Mouse (Mus musculus) CD4-positive helper T cell, adult 2 months (primary cell): ENCODE measurements at regions not wholly inside any gene's neighbourhood (a gene's known extent, or its start where the extent isn't known, plus 50 kb on each side); places are given as distances from the start of the nearest gene placed in this dataset.

Experiments
- DNase-seq: peaks from one replicate; pipeline ENCODE4 v3.0.0-alpha.2; 2012; ENCODE audit warnings: low read depth, missing footprints, low spot score

DNA sequence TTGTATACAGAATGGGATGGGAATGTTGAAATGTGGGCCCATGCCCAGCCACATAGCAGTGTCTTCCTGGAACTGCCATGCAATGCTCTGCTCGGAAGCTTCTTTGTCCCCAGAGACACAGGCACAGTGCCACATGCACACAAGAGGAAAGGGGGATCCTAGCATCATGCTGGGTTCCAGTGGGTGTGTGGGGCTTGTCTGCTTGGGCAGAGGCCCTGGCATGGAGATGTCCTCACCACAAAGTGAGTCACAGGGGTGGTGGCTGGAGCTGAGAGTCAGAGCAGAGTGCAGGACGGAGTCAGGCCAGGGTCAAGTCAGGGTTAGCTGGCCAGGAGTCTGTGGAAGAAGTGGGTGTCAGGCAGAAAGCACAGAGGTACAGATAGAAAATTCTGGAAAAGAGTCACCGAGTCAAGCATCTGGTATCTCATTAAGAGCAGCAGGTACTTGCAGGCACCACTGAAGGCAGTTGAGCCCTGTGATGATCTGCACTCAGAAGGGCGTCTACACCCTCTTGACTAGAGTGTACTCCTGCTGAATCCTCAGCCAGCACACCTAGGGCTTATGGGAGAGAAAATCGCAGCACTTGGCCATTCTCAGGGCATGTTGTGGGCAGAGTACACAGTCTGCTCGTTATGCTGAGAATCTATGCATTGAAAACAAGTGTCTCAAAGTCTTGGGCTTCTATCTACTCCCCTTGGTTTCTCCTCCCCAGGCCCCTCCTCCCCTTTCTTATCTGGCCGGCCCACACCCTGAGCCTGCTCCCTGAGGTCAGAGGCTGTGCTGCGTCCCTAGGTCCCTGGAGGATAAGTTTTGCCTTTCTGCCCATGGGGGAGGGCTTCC is 85.3 kb downstream of the Ackr3 start:
- no peak for DNase-seq

DNA sequence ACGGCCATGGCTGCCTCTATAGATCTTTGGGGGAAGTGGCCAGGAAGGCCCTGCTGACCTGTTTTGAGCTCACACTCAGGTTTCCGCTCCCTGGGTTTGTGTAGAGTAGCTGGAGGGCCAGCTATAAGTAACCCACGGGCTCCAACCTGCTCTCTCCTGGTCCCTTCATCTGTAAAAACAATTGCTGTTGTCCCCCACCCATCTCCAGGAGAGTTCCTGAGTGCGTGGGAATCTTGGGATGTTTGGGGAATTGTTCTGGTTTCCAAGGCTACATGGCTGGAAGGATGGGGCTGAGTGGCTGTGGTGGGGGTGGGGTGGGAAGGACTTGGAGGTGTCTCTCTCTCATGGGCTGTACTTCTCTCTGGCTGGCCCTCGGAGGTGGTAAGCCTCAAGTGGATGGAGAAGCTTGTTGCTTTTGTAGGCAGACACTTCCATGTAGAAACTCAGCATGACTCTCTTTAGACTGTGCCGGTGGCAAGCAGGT is 86.0 kb downstream of the Ackr3 start:
- DNase-seq = no peak

DNA sequence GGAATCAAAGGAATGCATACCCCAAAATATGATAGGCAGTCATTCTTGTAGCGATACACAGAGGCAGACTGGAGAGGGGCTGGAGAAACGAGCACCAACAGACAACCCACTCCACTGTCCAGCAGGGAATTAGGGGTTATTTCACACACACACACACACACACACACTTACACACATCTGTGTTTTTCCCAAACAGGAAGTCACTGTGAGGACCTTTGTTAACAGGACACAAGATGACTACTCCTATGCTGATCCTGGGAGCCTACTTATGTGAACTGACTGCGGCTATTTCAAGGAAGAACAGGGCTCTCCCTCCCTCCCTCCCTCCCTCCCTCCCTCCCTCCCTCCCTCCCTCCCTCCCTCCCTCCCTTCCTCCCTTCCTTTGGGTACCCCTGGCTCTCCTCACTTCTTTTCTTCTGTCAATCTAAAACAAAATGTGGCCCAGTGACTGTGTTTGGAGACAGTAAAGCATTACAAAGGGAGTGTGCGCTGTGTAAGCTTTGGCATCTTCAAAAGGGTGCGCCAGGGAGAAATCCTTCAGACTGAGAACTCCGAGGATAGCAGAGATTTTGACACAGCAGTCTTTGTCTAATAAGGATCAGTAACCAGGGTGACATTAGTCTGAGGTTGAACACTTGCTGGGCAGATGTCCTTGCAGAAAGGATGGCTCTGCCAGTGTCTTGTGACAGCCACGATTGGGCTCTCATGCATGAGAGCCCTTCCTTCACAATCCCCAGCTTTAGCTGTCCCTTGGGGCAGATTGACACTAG is 86.8 kb downstream of the Ackr3 start:
- no peak for DNase-seq

DNA sequence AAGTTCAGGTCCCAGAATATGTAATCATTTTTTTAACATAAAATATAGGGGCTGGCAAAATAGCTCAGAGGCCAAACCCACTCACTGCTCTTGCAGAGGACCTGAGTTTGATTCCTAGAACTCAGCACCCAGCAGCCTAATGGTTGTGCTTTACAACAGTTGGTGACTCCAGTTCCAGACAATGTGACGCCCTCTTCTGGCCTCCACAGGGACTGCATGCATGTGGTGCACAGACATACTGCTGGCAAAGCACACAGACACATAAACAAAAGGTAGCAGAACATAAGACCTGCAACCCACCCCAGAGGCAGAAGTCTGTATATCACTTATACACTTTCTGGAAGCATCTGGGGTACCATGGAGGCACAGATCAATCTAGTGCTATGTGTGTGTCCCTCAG is 87.5 kb downstream of the Ackr3 start:
- no peak for DNase-seq

DNA sequence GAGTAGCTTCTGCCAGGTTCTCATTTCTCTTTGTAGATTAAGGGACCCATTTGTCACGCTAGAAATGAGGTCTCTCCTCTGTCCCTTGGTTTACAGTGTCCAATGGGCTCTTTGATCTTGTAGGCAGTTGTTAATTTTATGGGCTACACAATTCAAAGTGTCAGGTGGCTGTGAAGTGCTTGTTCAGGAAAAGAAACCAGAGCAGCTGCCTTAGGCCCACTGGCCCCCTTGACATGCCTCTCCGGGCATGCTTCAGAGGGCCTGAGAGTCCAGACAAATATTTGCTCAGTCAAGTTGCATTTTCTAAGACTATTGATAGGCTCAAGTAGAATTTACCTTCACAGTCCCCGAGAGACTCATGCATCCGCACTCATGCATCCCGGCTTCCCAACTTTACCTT is 94.0 kb downstream of the Ackr3 start:
- DNase-seq = no peak

DNA sequence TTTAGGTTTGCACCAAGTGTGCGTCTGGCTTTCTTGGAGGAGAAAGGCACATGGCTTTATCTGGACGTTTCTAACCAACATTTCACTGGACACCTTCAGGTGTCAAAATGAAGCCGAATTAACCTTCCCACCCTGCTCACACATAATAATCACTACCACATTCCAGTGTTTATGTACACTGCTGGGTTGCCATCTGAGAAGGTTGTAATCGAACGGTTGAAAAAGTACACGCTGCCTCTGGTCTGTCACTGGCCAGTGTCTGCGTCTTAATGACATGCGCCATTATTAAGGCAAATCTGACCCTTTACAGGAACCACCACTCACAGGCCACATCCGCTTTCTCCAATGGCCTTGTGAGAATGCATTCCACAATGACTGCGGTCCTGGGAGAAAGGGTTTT is 96.4 kb downstream of the Ackr3 start:
- no peak for DNase-seq

DNA sequence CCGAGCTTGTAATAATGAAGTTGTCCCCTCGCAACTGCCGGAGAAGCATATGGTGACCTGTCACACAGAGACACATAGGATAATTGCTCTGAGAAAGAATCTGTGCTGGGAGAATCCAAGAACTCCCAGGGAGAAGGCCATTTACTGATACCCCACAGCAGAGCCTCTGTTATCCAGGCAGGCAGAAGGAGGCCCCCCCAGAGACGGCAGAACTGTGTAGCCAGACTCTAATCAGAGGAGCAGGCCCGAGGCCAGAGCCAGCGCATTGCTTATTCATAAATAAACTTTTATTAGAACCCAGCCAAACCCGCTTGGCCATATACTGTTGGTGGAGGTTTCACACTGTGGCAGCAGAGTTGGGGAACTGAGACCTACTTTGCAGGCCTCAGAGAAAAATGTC is 100.6 kb downstream of the Ackr3 start:
- DNase-seq = no peak

DNA sequence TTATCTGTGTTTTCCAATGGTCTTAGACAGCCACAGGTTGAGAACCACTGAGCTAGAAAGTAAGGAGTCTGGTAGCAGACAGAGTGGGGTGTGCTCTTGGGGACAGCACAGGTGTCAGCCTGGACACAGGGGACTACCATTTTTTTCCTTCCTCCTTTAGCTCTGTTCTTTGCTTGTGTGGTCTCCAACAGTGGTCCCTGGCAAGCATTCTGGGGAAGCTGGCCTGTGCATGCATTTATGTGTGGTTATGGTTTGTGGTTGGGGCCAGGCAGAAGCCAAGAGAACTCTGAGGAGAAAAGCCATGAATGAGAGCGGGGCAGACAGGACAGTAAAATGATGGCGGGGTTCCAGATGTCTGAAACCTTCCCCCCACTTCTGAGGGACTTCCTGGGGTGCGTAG is 107.2 kb downstream of the Ackr3 start:
- no peak for DNase-seq

DNA sequence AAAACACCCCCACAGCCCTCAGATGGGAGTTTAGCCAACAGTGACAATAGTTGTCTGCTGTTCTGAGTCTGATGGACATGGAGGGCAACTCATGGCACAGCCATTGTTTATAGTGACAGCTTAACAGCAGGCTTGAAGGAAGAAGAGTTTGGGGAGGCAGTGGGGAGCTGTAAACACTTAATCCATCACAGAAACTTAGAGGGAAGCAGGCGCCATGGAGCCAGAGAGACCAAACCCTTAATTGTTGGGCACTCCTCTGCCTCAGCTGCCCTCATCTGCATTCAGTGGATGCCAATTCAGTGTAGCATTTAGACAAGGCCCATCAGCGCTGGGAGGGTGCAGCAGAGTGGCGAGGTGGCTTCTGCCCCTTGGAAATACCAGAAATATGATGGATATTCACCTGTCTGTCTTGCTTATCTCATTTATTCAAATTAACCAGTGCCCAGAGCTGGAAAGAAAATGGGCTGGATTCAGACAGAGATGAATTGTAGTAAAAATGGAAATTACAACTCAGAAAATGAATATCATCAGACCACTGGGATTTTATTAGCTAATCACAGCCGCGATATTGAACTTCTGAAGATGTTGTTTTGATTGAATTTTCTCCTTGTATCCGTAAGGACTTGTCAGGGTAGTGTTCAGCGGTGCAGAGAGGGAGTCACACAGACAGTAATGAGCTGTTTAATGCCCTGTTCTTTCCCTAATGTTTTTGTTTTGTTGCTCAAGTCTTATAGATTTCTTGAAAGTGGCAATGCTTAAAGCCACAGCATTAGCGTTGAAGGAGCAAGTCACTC is 108.1 kb downstream of the Ackr3 start:
- DNase-seq = no peak

DNA sequence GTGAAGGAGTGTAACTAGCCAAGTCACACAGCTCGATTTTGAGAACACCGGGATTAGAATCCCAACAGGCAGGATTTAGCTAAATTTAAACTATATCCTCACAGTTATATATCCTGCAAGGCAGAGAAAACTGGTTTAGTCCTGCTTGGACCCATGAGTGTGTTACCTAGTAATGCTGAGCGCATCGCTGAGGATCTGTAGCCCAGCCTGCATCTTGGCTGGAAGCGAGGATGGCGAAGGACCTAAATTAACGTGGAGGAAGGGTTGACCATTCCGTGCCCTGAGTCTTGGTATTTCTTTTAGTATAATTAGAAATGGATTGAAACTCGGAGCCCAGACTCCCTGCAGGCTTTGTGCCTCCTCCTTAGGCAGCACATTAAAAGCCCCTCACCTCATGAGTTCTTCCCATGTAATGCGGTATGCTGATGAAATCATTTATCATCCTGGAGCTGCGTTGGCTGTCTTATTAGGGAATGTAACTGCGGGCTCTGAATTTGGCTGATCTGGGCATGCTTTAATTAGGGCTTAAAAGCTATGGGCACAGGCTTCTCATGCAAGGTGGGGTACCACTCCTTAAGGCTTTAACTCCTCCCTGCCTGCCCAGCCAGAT is 110.1 kb downstream of the Ackr3 start:
- no peak for DNase-seq

DNA sequence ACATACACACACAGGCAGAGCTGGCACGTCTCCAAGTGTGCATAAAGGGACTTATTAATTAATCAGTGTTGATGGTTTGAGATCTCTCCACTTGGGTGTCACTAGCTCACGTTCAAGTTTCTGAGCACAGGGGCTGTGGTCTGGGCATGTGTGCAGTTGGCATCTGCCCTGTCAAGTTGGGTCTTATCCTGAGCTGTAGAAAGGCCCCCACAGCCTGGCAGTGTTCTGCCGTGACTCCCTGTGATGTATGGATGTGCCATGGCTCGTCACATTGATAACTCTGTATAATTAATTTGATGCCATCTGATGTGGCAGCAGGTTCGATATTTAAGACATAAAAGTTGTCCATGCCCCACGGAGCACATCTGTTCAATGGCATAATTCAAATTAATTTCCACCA is 114.1 kb downstream of the Ackr3 start:
- DNase-seq = no peak

DNA sequence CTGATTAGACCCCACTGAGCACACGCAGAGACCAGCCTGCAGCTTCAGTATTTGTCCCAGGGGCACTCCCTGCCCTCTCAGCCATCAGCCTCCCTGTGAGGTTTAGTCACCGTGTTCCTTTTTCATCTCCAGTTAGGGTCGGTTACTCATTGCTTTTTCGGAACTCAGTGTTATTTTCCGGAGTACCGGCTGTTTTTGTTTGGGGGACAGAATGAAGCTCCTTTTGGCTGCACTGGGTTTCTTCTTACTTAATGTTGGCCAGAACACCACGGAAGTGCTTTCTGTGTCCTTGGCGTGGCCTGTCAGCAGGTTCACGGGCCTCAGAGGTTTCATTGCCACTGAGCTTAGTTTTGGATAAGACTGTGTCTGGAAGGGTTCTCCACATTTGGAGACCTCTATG is 114.7 kb downstream of the Ackr3 start:
- DNase-seq = no peak

DNA sequence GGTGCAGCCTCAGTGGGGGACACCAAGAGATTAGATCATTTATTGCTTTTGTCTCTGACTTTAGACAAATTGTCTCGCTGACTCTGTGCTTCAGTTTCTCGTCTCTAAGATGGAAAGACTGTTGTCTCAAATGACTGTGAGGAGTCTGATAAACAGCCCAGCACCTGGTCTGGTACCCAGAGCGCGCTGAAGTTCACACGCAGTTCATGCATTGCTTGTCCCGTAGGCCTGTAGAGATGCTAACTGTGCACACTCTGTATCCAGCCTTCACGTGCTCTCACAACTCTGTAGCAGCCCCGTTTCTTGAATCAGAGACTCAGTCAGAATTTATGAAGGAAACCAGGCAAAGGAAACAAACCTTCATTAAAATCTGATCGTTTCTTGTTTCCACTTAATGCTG is 116.7 kb downstream of the Ackr3 start:
- no peak for DNase-seq

DNA sequence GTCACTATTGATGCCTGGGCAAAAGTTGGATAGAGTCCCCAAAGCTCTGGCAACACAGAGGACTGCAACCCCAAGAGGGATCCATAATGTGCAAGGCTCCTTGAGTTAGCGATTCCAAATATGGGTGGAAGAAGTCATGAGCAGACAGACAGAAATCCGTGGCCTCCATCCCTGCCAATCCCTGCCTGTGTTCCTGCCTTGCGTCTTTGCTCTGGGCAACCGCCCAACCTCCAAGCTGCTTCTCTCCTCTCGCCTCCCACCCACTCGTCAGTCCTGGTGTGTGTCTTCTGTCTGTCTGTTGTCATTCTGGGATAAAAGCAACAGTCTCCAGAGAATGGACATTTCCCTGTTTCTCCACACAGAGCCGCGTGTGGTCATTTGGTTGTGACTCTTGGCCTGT is 117.7 kb downstream of the Ackr3 start:
- DNase-seq = no peak

DNA sequence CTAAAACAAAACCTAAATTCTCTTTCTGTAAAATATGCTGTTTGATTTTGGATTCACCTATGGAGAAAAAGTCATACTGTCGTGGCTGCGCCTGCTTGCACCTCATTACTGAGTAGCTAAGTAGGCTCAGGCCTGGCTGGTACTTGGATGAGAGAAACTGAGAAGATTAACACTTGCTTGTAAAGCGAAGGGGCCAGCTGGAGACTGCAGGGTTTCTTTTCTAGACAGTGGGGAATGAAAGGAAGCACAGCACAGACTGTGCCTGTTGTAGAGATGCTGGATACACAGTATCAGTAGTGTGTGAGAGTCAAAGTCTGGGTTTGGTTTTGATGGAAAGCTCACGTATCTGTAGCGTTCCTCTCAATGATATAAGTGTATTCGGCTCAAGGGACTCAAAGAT is 123.5 kb downstream of the Ackr3 start:
- DNase-seq = no peak

DNA sequence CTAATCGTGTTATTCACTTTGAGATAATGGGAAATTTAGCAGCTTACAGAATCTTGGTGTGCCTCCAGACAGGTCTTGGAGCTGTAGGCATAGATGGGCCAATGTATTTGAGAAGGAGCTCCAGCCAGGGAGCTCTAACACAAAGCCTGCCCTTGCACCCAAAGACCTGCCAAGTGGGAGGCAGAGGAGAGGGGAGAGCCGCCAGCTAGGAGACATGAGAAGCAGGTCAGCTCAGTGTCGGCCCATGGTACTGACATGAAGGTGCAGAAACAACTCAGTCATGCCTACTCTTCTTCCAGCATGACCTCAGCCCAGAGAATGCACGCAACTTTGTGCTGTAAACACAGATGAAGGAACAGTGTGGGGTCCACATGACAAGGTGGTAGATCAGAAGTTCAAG is 128.8 kb downstream of the Ackr3 start:
- DNase-seq = no peak

DNA sequence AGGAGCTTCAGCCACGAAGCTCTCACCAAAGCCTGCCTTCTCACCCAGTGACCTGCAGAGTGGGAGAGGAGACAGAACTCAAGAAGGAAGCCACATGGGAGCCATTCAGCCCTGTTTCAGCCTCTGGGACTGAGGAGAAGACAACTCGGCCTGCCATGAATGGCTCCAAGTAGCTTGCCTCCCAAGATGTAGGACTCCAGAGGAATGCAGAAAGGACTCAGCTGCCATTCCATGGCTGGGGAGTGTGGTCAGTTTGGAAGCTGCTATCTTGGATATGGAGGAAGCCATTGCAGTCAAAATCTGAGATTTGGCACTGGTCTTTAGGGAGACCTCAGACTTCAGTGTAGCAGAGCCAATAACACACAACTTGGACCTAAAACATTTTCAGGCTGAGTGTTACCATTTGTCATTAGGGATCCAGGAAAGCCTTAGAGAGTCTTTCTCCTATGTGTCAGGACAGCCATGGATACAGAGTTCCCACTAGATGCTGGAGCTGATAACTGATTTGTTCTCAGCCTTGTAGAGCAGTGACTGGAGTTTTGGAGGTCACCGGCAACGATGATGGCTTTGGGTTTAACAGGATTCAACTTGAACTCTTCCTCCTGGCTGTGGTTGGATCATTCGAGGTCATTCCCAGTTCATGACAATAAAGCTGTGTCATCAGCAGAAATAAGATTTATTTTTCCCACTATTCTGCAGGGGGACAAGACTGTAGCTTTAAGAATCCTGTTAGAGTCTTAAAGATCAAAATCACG is 130.1 kb downstream of the Ackr3 start:
- DNase-seq = no peak

DNA sequence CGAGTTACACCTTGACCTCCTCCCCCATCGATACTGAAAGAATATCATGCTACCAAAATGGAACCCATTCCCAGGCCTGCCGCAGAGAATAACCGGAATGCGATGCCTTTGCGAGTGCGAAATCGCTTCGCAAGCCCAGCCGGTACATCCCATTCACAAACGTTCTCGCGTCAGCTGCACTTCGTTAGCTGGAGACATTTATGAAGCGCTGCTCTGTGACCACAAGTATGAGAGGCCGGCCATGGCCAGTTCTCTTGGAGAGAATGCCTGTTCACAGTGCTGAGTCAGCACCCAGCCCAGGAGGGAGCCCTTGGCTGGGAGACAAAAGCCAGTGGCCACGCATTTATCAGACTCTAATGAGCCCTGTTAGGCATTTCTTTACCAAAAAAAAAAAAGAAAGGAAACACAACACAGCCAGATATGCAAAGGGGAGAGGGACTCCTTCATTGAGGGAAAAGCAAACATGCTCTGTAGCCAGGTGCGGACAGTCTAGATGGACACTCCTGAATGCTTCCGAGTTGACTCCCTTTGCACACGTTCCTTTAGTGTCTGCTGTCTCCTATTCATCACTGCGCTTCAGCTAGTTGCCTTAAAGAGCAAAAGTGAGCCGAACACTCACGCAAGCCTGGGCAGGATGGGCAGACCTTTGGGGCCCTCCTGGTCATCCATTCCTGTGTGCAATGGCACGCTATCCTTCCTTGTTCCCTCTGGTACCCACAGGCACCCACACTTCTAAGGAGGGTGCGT is 131.4 kb downstream of the Ackr3 start:
- no peak for DNase-seq

DNA sequence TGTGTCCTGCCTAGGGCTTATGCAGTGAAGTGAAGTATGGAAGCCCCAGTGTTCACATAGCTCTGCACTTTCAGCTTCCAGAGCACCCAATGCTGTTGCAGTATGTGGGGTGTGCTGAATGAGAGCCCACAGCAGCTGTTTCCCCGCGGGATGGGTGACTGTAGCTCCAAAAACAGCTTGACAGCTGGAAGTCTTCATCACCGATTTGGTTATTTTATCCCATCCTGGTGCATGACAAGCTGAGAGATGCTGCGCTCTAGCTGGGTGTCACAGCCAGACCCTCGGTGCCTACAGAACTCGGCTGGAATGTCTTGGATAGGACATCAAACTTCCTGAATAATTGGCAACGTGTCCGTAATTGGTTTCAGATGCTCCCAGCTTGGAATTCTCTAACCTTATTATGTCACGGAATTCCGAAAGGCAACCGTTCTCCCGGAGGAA is 134.1 kb downstream of the Ackr3 start:
- no peak for DNase-seq

DNA sequence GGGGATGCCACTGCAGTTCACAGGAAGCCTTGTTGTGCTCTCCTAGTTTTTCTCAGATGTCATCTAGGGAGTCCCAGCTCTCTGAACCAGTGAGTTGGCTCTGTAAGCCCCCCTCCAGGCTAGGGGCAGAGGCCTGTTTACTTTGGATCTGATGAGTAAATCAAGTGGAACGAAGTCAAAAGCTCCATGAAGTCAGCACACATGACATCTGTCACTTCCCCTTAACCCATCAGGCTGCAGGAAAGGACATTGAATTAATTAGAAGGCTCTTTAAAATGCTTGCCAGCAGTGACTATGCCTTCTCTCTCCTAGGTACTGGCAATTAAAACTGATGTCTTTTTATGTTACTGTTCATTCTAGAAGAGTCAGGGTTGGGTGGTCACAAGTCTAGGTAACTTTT is 138.6 kb downstream of the Ackr3 start:
- no peak for DNase-seq
